Mouse (Mus musculus): ENCODE results near the gene Tsen15. TPM values are rescaled to one million over a fixed set of nuclear protein-coding genes. Genes with fewer than 3 reads are reported as not detected.

Tsen15 gene
- polyA plus RNA-seq, 1 experiment from 2014 or later: 36.4 TPM

GRCm38 (mm10) chr1:152414451-152414850, 28.0 kb upstream of the Tsen15 start:
- no peak overlapping the region for H3K27ac ChIP-seq (replicated peaks; ENCODE audit: low read depth, low read length)
- no peaks in the 10 kb centered on the region for H3K36me3 ChIP-seq (ENCODE audit: control insufficient read depth, insufficient read depth, low read length)
- DNase-seq (no peak), ATAC-seq (ENCODE audit: low FRiP score, low TSS enrichment) (no peak)
- H3K27me3 ChIP-seq (ENCODE audit: control insufficient read depth, insufficient read depth, low read length): no peaks in the 10 kb centered on the region
- H3K9me3 ChIP-seq (ENCODE audit: control insufficient read depth, low read length): no peaks in the 10 kb centered on the region
- no peak overlapping the region for H3K4me2 ChIP-seq (ENCODE audit: low read length)
- H3K4me3 ChIP-seq (replicated peaks; ENCODE audit: low read depth, low read length): no peak overlapping the region
- H3K4me1 ChIP-seq (ENCODE audit: control insufficient read depth, insufficient read depth, low read length): no peaks in the 10 kb centered on the region
- H3K9ac ChIP-seq (replicated peaks; ENCODE audit: low read length): no peak overlapping the region
- WGBS: 75% methylated on average over 10 of the region's 10 CpGs

DNA sequence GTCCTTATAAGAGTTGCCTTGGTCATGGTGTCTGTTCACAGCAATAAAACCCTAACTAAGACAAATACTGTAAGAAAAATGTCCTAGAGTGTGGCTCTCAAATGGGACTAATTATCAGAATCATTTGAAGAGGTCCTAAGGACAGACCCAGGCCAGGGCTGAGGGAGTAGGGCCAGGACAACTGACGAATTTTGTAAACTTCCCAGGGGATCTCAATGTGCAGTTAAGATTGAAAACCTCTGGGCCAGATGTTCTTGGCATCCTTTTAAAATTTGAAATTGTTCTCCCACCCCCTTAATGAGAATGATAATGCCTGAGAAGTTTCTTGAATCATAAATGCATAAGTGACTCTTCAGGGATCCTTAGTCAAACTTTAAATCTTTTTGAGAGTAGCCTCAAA, 27.5 kb upstream of the Tsen15 start:
- 65% methylated on average over 1 of the region's 1 CpGs for WGBS
- DNase-seq: no peak
- H3K9me3 ChIP-seq (ENCODE audit: control insufficient read depth, low read length): no peaks in the 10 kb centered on the region
- H3K36me3 ChIP-seq (ENCODE audit: control insufficient read depth, insufficient read depth, low read length): no peaks in the 10 kb centered on the region
- H3K4me3 ChIP-seq (replicated peaks; ENCODE audit: low read depth, low read length): no peak overlapping the region
- no peak overlapping the region for H3K27ac ChIP-seq (replicated peaks; ENCODE audit: low read depth, low read length)
- no peak for ATAC-seq (ENCODE audit: low FRiP score, low TSS enrichment)
- no peak overlapping the region for H3K4me2 ChIP-seq (ENCODE audit: low read length)
- no peak overlapping the region for H3K9ac ChIP-seq (replicated peaks; ENCODE audit: low read length)
- no peaks in the 10 kb centered on the region for H3K4me1 ChIP-seq (ENCODE audit: control insufficient read depth, insufficient read depth, low read length)
- H3K27me3 ChIP-seq (ENCODE audit: control insufficient read depth, insufficient read depth, low read length): no peaks in the 10 kb centered on the region

DNA sequence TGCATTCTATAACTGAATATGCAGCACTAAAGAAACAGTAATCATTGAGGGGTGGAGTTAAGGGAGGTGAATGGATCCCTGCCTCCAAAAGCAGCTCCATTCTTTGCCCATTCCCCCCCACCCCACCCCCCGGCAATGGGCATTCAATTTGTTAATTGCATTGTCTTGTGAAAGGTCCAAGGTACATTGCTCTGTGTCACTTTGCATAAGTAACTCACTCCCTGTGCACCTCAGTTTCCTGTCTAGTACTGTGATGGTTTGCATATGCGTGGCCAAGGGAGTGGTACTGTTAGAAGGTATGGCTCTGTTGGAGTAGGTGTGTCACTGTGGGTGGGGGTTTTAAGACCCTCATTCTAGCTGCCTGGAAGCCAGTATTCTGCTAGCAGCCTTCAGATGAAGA, 26.6 kb upstream of the Tsen15 start:
- no peaks in the 10 kb centered on the region for H3K27me3 ChIP-seq (ENCODE audit: control insufficient read depth, insufficient read depth, low read length)
- no peaks in the 10 kb centered on the region for H3K9me3 ChIP-seq (ENCODE audit: control insufficient read depth, low read length)
- H3K4me1 ChIP-seq (ENCODE audit: control insufficient read depth, insufficient read depth, low read length): no peaks in the 10 kb centered on the region
- ATAC-seq (ENCODE audit: low FRiP score, low TSS enrichment) (no peak), DNase-seq (no peak)
- H3K36me3 ChIP-seq (ENCODE audit: control insufficient read depth, insufficient read depth, low read length): no peaks in the 10 kb centered on the region
- H3K27ac ChIP-seq (replicated peaks; ENCODE audit: low read depth, low read length): no peak overlapping the region
- WGBS: 99% methylated on average over 2 of the region's 2 CpGs
- no peak overlapping the region for H3K9ac ChIP-seq (replicated peaks; ENCODE audit: low read length)
- no peak overlapping the region for H3K4me2 ChIP-seq (ENCODE audit: low read length)
- no peak overlapping the region for H3K4me3 ChIP-seq (replicated peaks; ENCODE audit: low read depth, low read length)

- Histone ChIP-seq H3K27me3 (ENCODE audit: control insufficient read depth, insufficient read depth, low read length) (no peaks in the 10 kb centered on the region), H3K4me3 (replicated peaks; ENCODE audit: low read depth, low read length) (no peak overlapping the region), H3K4me1 (ENCODE audit: control insufficient read depth, insufficient read depth, low read length) (no peaks in the 10 kb centered on the region), H3K27ac (replicated peaks; ENCODE audit: low read depth, low read length) (no peak overlapping the region), H3K9me3 (ENCODE audit: control insufficient read depth, low read length) (no peaks in the 10 kb centered on the region), H3K4me2 (ENCODE audit: low read length) (no peak overlapping the region), H3K36me3 (ENCODE audit: control insufficient read depth, insufficient read depth, low read length) (no peaks in the 10 kb centered on the region), H3K9ac (replicated peaks; ENCODE audit: low read length) (no peak overlapping the region)
- DNase-seq (no peak), ATAC-seq (ENCODE audit: low FRiP score, low TSS enrichment) (no peak)
- 97% methylated on average over 3 of the region's 3 CpGs for WGBS
Observed at GRCm38 (mm10) chr1:152410657-152411056, 24.2 kb upstream of the Tsen15 start.

DNA sequence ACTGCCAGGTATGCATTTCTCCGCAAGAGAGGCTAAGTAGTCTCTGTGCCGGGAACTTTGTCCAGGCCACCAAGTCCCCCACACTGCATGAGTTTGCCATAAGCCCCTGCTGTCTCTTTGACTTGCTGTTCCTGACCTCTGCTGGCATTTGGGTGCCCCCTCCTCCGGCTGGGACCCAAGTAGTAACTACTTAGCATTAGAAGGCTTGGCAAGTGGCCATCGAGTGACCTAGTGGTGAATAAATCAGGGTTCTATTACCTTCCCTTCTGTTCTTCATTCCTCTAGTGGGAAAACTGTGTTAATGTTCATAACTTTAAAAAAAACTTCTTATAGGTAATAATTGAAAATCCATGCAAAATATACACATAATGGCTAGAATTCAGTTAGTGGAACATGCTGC, 22.9 kb upstream of the Tsen15 start:
- Histone ChIP-seq H3K9me3 (ENCODE audit: control insufficient read depth, low read length) (no peaks in the 10 kb centered on the region), H3K9ac (replicated peaks; ENCODE audit: low read length) (no peak overlapping the region), H3K27me3 (ENCODE audit: control insufficient read depth, insufficient read depth, low read length) (no peaks in the 10 kb centered on the region), H3K36me3 (ENCODE audit: control insufficient read depth, insufficient read depth, low read length) (no peaks in the 10 kb centered on the region), H3K4me2 (ENCODE audit: low read length) (no peak overlapping the region), H3K27ac (replicated peaks; ENCODE audit: low read depth, low read length) (no peak overlapping the region), H3K4me1 (ENCODE audit: control insufficient read depth, insufficient read depth, low read length) (no peaks in the 10 kb centered on the region), H3K4me3 (replicated peaks; ENCODE audit: low read depth, low read length) (no peak overlapping the region)
- ATAC-seq (ENCODE audit: low FRiP score, low TSS enrichment) (no peak), DNase-seq (no peak)
- WGBS: 87% methylated on average over 4 of the region's 4 CpGs

- no peak for DNase-seq
- no peaks in the 10 kb centered on the region for H3K9me3 ChIP-seq (ENCODE audit: control insufficient read depth, low read length)
- H3K27me3 ChIP-seq (ENCODE audit: control insufficient read depth, insufficient read depth, low read length): no peaks in the 10 kb centered on the region
- H3K4me1 ChIP-seq (ENCODE audit: control insufficient read depth, insufficient read depth, low read length): no peaks in the 10 kb centered on the region
- peak overlapping the region; percentile 25; the same call in 1 of the 2 replicates for H3K4me2 ChIP-seq (ENCODE audit: low read length)
- ATAC-seq (ENCODE audit: low FRiP score, low TSS enrichment): no peak
- H3K36me3 ChIP-seq (ENCODE audit: control insufficient read depth, insufficient read depth, low read length): no peaks in the 10 kb centered on the region
- no peak overlapping the region for H3K9ac ChIP-seq (replicated peaks; ENCODE audit: low read length)
- H3K27ac ChIP-seq (replicated peaks; ENCODE audit: low read depth, low read length): no peak overlapping the region
- WGBS: 51% methylated on average over 22 of the region's 22 CpGs
- no peak overlapping the region for H3K4me3 ChIP-seq (replicated peaks; ENCODE audit: low read depth, low read length)
Observed at GRCm38 (mm10) chr1:152407021-152407946, 20.8 kb upstream of the Tsen15 start.

DNA sequence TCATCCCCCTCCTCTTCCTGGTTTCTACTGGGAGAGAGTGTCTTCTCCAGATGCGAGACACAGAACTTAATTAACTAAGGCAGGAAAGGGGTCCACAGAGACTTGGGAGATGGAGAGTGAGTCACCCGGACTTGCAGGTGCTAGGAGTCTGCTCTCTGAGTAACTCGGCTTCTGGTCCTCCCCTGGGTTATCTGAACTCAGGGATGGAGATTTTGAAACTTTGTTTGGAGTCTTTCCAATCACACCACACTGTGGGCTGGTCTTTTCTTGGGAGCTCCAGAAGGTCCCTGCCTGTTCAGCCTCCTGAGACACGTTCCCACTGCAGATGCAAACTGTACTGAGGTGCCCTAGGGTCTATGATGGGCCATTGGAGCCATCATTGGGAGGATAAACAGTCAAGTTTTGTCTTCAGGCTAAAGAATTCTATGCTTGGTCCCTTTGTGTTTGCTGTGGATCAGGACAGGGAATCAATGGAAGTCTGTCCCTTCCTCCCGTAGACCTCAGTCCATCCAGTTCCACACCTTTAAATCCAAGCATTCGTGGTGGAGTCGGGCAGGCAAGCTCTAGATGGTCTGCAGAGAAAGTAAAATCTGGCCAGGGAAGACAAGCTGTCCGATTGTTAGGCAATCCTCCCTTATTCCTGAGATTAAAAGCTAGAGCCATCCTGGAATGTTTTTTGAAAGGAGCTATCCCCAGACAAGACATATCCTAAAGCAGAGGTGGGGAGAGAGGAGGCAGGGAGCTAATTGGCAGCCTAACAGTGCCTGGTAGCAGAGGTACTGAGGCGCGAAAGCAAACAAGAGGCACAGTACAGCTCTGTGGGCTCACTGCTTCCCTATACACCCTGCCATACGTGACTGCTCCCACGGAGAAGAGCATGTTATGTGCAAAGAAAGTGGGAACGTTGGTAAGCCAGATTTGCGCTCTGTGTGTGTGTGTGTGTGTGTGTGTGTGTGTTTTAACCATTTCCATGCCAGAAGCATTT, 14.4 kb upstream of the Tsen15 start:
- Histone ChIP-seq H3K27ac (replicated peaks; ENCODE audit: low read depth, low read length) (no peak overlapping the region), H3K36me3 (ENCODE audit: control insufficient read depth, insufficient read depth, low read length) (no peaks in the 10 kb centered on the region), H3K4me3 (replicated peaks; ENCODE audit: low read depth, low read length) (peak overlapping the region; percentile 62), H3K4me2 (ENCODE audit: low read length) (peak overlapping the region; percentile 95), H3K9ac (replicated peaks; ENCODE audit: low read length) (peak overlapping the region; percentile 68), H3K9me3 (ENCODE audit: control insufficient read depth, low read length) (no peaks in the 10 kb centered on the region), H3K4me1 (ENCODE audit: control insufficient read depth, insufficient read depth, low read length) (0 out of 2 replicates have a peak, but pooled peaks cover 2% of the 10 kb centered on the region), H3K27me3 (ENCODE audit: control insufficient read depth, insufficient read depth, low read length) (peaks cover 10% of the 10 kb centered on the region)
- ATAC-seq (ENCODE audit: low FRiP score, low TSS enrichment): no peak; the same call in 1 of the 2 replicates
- WGBS: 16% methylated on average over 14 of the region's 14 CpGs
- DNase-seq: peak; percentile 35

DNA sequence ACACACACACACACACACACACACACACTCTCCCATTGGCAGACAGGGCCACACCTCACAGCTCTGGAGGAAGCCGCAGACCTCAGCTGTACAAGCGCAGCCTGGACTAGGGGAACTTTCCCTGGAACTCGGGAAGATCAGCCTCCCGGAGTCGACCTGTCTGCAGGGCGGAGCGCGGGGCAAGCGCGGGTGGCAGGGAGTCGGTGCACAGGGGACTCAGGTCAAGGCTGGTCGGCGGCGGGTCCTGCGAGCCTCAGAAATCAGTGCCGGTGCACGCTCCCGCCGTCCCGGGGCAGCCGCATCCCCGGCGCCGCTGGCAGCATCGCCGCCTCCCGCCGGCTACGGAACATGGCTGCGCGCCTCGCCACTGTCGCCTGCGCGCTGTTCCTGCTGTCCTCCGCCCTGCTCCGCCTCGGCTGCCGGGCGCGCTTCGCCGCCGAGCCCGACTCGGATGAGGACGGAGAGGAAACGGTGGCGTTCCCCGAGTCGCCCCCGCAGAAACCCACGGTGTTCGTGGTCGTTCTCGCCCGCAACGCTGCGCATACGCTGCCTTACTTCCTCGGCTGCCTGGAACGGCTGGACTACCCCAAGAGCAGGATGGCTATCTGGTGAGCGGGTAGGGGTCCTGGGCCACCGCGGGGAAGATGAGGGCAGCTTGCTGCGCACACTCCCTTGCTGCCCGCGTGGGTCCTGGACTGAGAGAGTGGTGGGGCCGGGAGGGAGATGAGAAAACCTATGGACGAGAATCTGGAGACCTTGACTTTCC, 13.5 kb upstream of the Tsen15 start, which contains the start of gene Colgalt2:
TSS of gene Colgalt2 (plus strand) at position 41 of the 766 bp plus-strand sequence.
- no peaks in the 10 kb centered on the region for H3K36me3 ChIP-seq (ENCODE audit: control insufficient read depth, insufficient read depth, low read length)
- H3K4me1 ChIP-seq (ENCODE audit: control insufficient read depth, insufficient read depth, low read length): 0 out of 2 replicates have a peak, but pooled peaks cover 2% of the 10 kb centered on the region
- 0 out of 2 replicates have a peak within 1 kb of the TSS, but pooled peaks have one; percentile 41 for H3K27ac ChIP-seq (replicated peaks; ENCODE audit: low read depth, low read length)
- DNase-seq (peak; percentile 76), ATAC-seq (ENCODE audit: low FRiP score, low TSS enrichment) (peak; percentile 87)
- peak within 1 kb of the TSS; percentile 68 for H3K9ac ChIP-seq (replicated peaks; ENCODE audit: low read length)
- peak within 1 kb of the TSS; percentile 95 for H3K4me2 ChIP-seq (ENCODE audit: low read length)
- H3K4me3 ChIP-seq (replicated peaks; ENCODE audit: low read depth, low read length): peak within 1 kb of the TSS; percentile 62
- under 1% methylated on average over 70 of the region's 70 CpGs for WGBS
- peaks cover 10% of the 10 kb centered on the region for H3K27me3 ChIP-seq (ENCODE audit: control insufficient read depth, insufficient read depth, low read length)
- no peaks in the 10 kb centered on the region for H3K9me3 ChIP-seq (ENCODE audit: control insufficient read depth, low read length)

Data from midbrain, embryonic 14.5 days (tissue).